Mouse (Mus musculus) adrenal gland, adult 18-20 months (tissue): Measurements from ENCODE around the gene Chn2. TPM values are rescaled to one million over a fixed set of nuclear protein-coding genes. Genes with fewer than 3 reads are reported as not detected.

Experiments
- DNase-seq, 2 experiments: peaks; one replicate each; pipeline ENCODE4 v3.0.0; 2021 to 2022; ENCODE audit warnings: low spot score in 2 of 2
- total RNA-seq, 2 experiments: library from RNA; stranded (reverse); gene quantifications; 1 replicate in 1 of 2; 2 replicates in 1 of 2; pipeline ENCODE4 v1.2.3; 2021

Chn2 gene
- total RNA-seq, 2 experiments from 2014 or later: 7.7 to 12.5 TPM

GRCm38 (mm10) chr6:54330166-54330565 lies 290.8 kb downstream of the Chn2 start:
- DNase-seq: no peak

DNA sequence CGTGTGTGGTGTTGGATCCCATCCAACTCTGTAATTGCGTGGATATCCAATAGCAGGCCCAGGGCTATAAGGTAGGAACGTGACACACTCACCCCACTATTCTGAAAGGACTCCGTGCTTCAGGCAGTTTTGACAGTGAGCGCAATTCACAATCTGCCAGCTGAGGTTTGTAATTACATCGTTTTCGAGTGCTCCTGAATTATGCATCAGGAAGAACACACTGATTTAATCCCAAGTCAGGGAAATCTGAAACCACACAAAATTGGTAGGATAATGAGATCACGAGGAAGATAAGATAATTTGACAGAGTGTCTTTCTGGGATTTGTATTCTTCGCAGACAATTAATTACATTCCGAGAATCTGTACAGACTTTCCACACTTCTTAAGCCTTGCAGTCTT lies 292.4 kb downstream of the Chn2 start:
- DNase-seq: no peak

- DNase-seq: no peak
Observed at GRCm38 (mm10) chr6:54332203-54332602, 292.8 kb downstream of the Chn2 start.

DNA sequence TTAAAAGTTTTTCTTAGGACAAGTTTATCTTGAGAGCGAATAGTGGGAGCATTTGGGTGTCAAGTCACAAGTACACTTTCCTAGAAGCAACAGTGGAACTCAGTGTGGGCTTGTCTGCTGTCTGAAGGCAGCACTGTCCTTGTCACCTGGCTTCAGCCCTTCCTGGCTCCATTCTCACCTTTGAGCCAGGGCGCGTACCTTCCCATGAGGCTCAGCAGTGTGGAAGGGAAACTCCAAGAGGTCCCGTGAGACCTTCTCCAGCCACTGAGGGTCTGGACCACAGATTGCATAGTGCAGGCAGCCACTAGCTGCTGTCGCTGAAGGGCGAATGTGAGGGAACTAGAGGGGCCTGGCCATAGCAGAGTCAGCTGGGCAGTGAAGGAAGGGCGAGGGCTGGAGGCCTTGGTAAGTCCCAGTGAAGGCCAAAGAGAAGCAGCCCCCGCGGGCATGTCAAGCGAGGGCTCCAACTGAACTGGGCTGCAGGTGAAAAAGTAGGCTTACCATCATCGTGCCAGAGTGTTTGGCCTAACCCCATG lies 293.8 kb downstream of the Chn2 start:
- DNase-seq: no peak

DNA sequence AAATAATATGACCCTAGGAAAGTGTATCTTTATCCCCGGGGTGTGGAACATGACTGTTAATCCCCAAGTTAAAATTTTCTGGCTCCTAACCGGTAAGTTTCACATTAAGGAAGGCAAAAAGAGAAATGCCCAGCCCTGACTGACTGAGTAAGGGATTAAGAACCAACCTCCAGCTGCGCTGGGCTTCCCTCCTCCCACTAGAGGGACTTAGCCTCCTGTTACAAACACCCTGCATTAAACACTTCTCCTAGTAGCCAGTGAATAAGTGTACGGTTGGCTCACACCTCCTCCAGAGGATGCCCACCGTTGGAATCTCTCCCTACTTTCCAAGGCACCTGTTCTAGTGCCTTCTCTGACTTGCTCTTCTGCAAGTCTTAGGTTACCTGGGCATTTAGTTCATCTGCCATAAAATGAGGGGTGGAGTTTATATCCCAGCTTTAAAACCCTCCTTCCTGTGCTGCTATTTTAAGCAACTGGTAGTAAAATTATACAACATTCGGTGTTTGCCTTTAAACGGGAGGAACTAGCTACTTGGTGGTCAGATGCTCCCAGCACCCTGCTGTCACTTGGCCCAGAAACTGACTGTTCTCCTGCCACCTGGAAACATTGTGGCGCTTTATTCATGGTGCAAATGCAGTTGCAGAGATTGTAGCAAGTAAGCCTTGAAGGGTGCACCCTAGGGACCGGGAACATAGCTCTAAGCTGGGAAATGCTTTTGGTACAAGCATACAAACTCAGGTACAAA lies 294.5 kb downstream of the Chn2 start:
- no peak for DNase-seq

DNA sequence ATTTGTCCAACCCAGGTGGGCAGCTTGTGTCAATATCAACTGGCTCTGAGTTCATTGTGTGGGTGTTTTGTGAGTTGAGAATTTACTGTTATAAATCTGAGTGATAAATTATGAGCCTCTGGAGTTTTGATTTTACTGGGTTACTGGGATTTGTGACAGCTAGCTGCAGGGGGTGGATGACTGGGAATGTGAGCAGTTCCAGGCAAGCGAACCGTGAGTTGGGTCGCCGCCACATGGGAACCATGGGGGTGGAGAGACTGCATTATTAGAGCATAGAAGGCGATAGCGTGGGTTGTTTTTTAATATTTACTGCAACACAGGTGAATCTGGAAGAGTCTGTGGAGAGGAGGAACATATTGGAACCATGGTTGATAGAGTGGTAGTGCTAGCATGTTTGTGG lies 298.0 kb downstream of the Chn2 start:
- no peak for DNase-seq

- no peak for DNase-seq
Observed at GRCm38 (mm10) chr6:54341133-54341532, 301.8 kb downstream of the Chn2 start.

DNA sequence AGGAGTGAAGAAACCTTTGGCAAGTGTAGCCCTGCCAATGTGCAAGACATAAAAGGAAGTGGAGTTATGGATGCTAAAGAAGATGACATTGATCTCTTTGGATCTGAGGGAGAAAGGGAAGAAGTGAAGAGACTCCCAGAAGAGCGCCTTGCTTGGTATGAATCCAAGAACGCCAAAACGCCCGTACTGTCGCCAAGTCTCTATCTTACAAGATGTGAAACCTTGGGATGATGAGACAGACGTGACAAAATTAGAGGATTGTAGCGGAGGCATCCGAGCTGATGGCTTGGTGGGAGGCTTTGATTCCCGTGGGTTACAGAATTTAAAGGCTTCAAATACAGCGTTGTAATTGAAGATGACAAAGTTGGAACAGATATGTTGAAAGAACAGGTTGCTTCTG lies 302.9 kb downstream of the Chn2 start:
- no peak for DNase-seq

Other genes with a start within 250 kb of the Chn2 start
- gene Tril, start 218.7 kb upstream of the Chn2 start, total RNA-seq: 1 to 10 TPM; 4.9 to 6.2 TPM
- not detected for gene Cpvl, start 60.9 kb upstream of the Chn2 start, total RNA-seq